Mouse (Mus musculus) intestine, postnatal 0 days (tissue): ENCODE results near the gene Ctu1. TPM values are rescaled to one million over a fixed set of nuclear protein-coding genes. Genes with fewer than 3 reads are reported as not detected.
"Not testable (repeated sequence)": the region's sequence is repeated elsewhere in the genome, so short reads cannot be mapped to it uniquely, and the experiment has no call there.

ENCODE experiments used
- ATAC-seq: fragments of 200-750 bp; cut with Nextera tagmentation; 2 replicates; pipeline ENCODE4 v1.8.0; 2017; ENCODE audit warnings: mild to moderate bottlenecking, moderate TSS enrichment, moderate library complexity
- H3K27ac ChIP-seq: fragments of 300-500 bp; sonication (generic); 2 replicates; pipeline ENCODE4 v1.5.1; 2014; ENCODE audit warnings: mild to moderate bottlenecking, low read depth, low read length, moderate library complexity
- H3K27me3 ChIP-seq: fragments of 300-500 bp; sonication (generic); replicated peaks from 2 replicates; pipeline ENCODE4 v1.6.1; 2014; ENCODE audit warnings: low read length, mixed read lengths; ENCODE audit not compliant: control insufficient read depth, insufficient read depth
- H3K36me3 ChIP-seq: fragments of 300-500 bp; sonication (generic); 2 replicates; pipeline ENCODE4 v1.6.1; 2014; ENCODE audit warnings: mild to moderate bottlenecking, moderate library complexity; ENCODE audit not compliant: control insufficient read depth, insufficient read depth
- H3K4me1 ChIP-seq: fragments of 300-500 bp; sonication (generic); replicated peaks from 2 replicates; pipeline ENCODE4 v1.6.1; 2014; ENCODE audit warnings: antibody characterized with exemption, low read length, mixed read lengths; ENCODE audit not compliant: control insufficient read depth, insufficient read depth
- H3K4me2 ChIP-seq: fragments of 300-500 bp; sonication (generic); replicated peaks from 2 replicates; pipeline ENCODE4 v1.6.1; 2014; ENCODE audit warnings: low read depth, mild to moderate bottlenecking, moderate library complexity
- H3K4me3 ChIP-seq: fragments of 300-500 bp; sonication (generic); 2 replicates; pipeline ENCODE4 v1.5.1; 2014; ENCODE audit warnings: low read depth, low read length
- H3K9ac ChIP-seq: fragments of 300-500 bp; sonication (generic); 2 replicates; pipeline ENCODE4 v1.6.1; 2014; ENCODE audit warnings: mild to moderate bottlenecking, low read depth, low read length
- H3K9me3 ChIP-seq: fragments of 300-500 bp; sonication (generic); 2 replicates; pipeline ENCODE4 v1.6.1; 2016; ENCODE audit warnings: mixed run types; ENCODE audit not compliant: control insufficient read depth
- CTCF ChIP-seq: sonication (generic); IDR thresholded peaks from 2 replicates; pipeline ENCODE4 v1.5.1; 2016; ENCODE audit warnings: low read depth, mild to moderate bottlenecking, control low read depth, antibody characterized with exemption, moderate library complexity
- WGBS: fragments of 180-500 bp; shearing (Covaris S2); extraction: QIAGEN DNeasy Blood & Tissue Kit; methylation state at CpG from one replicate; pipeline ENCODE4 v1.1.7; 2014; 5-methylcytosine and 5-hydroxymethylcytosine counted together
- polyA plus RNA-seq: library from polyadenylated mRNA; unstranded; fragments of >200 nt; fragmentation: Nextera tagmentation; extraction: Ambion mirVana; gene quantifications from 2 replicates; pipeline ENCODE4 v1.2.1, GENCODE M21; 2015

The Ctu1 gene
- polyA plus RNA-seq, 1 experiment from 2014 or later, result 5.8 TPM

- Histone ChIP-seq H3K36me3 (peaks cover 26% of the 10 kb centered on the region), H3K27me3 (no peaks in the 10 kb centered on the region), H3K9ac (peak overlapping the region; percentile 55), H3K4me3 (peak overlapping the region; percentile 64), H3K4me2 (peak overlapping the region; percentile 66), H3K9me3 (no peaks in the 10 kb centered on the region), H3K4me1 (no peaks in the 10 kb centered on the region), H3K27ac (no peak overlapping the region)
- 5% methylated on average over 10 of the region's 10 CpGs for WGBS
- TF ChIP-seq CTCF, result no peak
- no peak for ATAC-seq
Observed at GRCm38 (mm10) chr7:43672581-43673260, 905 bp downstream of the Ctu1 start.

DNA sequence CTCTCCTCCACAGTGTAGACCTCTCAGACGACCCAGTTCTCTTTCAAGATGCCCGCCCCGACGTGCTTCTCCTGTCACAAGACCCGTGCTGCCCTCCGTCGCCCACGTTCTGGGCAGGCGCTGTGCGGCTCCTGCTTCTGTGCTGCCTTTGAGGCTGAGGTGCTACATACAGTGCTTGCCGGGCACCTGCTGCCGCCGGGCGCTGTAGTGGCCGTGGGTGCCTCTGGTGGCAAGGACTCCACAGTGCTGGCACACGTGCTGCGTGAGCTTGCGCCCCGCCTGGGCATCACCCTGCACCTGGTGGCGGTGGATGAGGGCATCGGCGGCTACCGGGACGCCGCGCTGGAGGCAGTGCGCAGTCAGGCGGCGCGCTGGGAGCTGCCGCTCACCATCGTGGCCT is 3.3 kb downstream of the Ctu1 start:
- Histone ChIP-seq H3K9me3 (no peaks in the 10 kb centered on the region), H3K4me2 (no peak overlapping the region), H3K9ac (no peak overlapping the region), H3K36me3 (peaks cover 32% of the 10 kb centered on the region), H3K27ac (no peak overlapping the region), H3K4me1 (no peaks in the 10 kb centered on the region), H3K4me3 (no peak overlapping the region), H3K27me3 (no peaks in the 10 kb centered on the region)
- no peak for TF ChIP-seq CTCF
- no peak for ATAC-seq
- 93% methylated on average over 32 of the region's 32 CpGs for WGBS

- Histone ChIP-seq H3K4me1 (no peaks in the 10 kb centered on the region), H3K27ac (no peak overlapping the region), H3K36me3 (peaks cover 32% of the 10 kb centered on the region), H3K27me3 (no peaks in the 10 kb centered on the region), H3K9ac (no peak overlapping the region), H3K4me3 (no peak overlapping the region), H3K4me2 (no peak overlapping the region), H3K9me3 (no peaks in the 10 kb centered on the region)
- no peak for ATAC-seq
- peak; percentile 72 for TF ChIP-seq CTCF
Observed at GRCm38 (mm10) chr7:43678517-43678916, 6.7 kb downstream of the Ctu1 start.

GRCm38 (mm10) chr7:43680960-43681359 is 9.1 kb downstream of the Ctu1 start:
- TF ChIP-seq CTCF, result peak; percentile 87
- Histone ChIP-seq H3K9me3 (no peaks in the 10 kb centered on the region), H3K27ac (no peak overlapping the region), H3K4me1 (no peaks in the 10 kb centered on the region), H3K4me3 (no peak overlapping the region), H3K27me3 (no peaks in the 10 kb centered on the region), H3K36me3 (peaks cover 24% of the 10 kb centered on the region), H3K9ac (no peak overlapping the region), H3K4me2 (no peak overlapping the region)
- no peak for ATAC-seq
- WGBS, result 21% methylated on average over 5 of the region's 5 CpGs

DNA sequence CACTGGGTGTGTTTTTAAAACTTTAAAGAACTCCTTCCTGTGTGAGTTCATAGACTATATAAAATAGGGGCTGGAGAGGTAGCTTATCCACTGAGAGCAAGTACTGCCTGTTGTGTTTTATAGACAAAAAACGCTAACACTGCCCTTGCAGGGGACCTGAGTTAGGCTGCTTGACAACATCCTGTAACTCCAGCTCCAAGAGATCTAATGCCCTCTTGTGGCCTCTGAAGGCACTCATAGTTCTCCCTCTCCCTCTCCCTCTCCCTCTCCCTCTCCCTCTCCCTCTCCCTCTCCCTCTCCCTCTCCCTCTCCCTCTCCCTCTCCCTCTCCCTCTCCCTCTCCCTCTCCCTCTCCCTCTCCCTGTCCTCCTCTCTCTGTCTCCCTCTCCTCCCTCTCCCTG is 10.7 kb downstream of the Ctu1 start:
- H3K27ac ChIP-seq, H3K36me3 ChIP-seq, H3K9ac ChIP-seq, H3K4me2 ChIP-seq, H3K9me3 ChIP-seq, H3K4me3 ChIP-seq, ATAC-seq, H3K4me1 ChIP-seq, H3K27me3 ChIP-seq: not testable (repeated sequence)
- peak; percentile 58 for TF ChIP-seq CTCF
- WGBS, result 27% methylated on average over 1 of the region's 1 CpGs

DNA sequence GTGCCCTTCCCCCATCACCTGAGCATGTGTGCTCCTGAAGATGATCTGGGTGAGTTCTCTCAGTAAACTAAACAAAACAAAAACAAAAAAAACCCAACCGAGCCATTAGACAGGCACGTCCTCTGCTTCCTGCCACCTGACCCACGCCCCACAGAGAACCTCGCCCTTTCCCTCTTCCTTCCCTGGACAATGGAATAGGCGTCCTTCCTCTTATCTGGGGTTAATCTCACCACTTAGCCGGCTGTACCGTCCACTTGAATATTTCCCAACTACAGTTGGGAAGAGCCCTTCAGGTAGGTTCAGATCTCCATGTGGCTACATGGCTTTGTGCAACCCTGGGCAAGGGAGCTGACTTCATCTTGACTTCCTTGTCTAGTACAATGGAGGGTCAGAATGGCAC is 13.3 kb downstream of the Ctu1 start:
- Histone ChIP-seq H3K9me3 (no peaks in the 10 kb centered on the region), H3K4me2 (no peak overlapping the region), H3K4me3 (no peak overlapping the region), H3K9ac (no peak overlapping the region), H3K36me3 (no peaks in the 10 kb centered on the region), H3K4me1 (no peaks in the 10 kb centered on the region), H3K27me3 (no peaks in the 10 kb centered on the region), H3K27ac (no peak overlapping the region)
- TF ChIP-seq CTCF, result no peak
- ATAC-seq, result no peak
- 43% methylated on average over 7 of the region's 7 CpGs for WGBS

DNA sequence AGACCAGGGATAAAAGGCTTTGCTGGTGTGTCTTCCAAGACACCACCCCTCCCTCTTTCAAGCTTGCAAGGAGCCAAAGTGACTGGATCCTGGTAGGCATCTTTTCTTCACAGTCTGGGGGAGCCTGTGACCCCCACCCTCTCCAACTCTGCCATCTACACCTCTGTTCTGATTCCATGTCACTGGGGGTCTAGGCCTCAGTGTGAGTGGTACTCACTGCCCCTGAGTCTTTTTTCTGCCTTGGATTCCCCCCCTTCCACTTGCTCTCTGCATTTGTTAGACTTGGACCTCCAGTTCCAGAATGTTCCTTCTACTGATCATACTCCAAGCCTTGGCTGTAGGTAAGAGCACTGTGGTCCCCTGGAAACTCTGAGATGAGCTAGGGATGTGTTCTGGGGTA is 18.3 kb downstream of the Ctu1 start, which contains the start of gene Klk14:
Gene Klk14 (plus strand): TSS at position 301 of the 400 bp plus-strand sequence.
- no peak within 1 kb of the TSS for H3K27ac ChIP-seq
- no peak for TF ChIP-seq CTCF
- no peak for ATAC-seq
- no peak within 1 kb of the TSS for H3K9ac ChIP-seq
- no peaks in the 10 kb centered on the region for H3K9me3 ChIP-seq
- no peaks in the 10 kb centered on the region for H3K36me3 ChIP-seq
- H3K4me2 ChIP-seq, result no peak within 1 kb of the TSS
- H3K27me3 ChIP-seq, result no peaks in the 10 kb centered on the region
- H3K4me3 ChIP-seq, result no peak within 1 kb of the TSS
- no peaks in the 10 kb centered on the region for H3K4me1 ChIP-seq
